Mouse (Mus musculus) forebrain, embryonic 14.5 days (tissue): ENCODE measurements around the gene Gm20388. TPM values are rescaled to one million over a fixed set of nuclear protein-coding genes. Genes with fewer than 3 reads are reported as not detected.

Source experiments
- ATAC-seq: fragments of 200-750 bp; cut with Nextera tagmentation; 2 replicates; pipeline ENCODE4 v1.8.0; 2017; ENCODE audit warnings: mild to moderate bottlenecking, moderate library complexity
- DNase-seq: peaks from one replicate; pipeline ENCODE4 v3.0.0-alpha.2; 2015; ENCODE audit warnings: low spot score
- H3K27ac ChIP-seq: fragments of 300-500 bp; sonication (generic); 2 replicates; pipeline ENCODE4 v1.5.1; 2014; ENCODE audit warnings: low read depth, mild to moderate bottlenecking, control low read depth, low read length, moderate library complexity
- H3K27me3 ChIP-seq: fragments of 300-500 bp; sonication (generic); replicated peaks from 2 replicates; pipeline ENCODE4 v1.6.1; 2014; ENCODE audit warnings: low read length, control low read depth, mixed read lengths; ENCODE audit not compliant: control insufficient read depth, insufficient read depth
- H3K36me3 ChIP-seq: fragments of 300-500 bp; sonication (generic); 2 replicates; pipeline ENCODE4 v1.6.1; 2014; ENCODE audit warnings: low read length, control low read depth; ENCODE audit not compliant: control insufficient read depth, insufficient read depth
- H3K4me1 ChIP-seq: fragments of 300-500 bp; sonication (generic); 2 replicates; pipeline ENCODE4 v1.6.1; 2014; ENCODE audit warnings: antibody characterized with exemption, low read length, control low read depth; ENCODE audit not compliant: control insufficient read depth, insufficient read depth
- H3K4me2 ChIP-seq: fragments of 300-500 bp; sonication (generic); 2 replicates; pipeline ENCODE4 v1.6.1; 2014; ENCODE audit warnings: mild to moderate bottlenecking, control low read depth, low read length
- H3K4me3 ChIP-seq: fragments of 300-500 bp; sonication (generic); 2 replicates; pipeline ENCODE4 v1.5.1; 2014; ENCODE audit warnings: low read depth, low read length, control low read depth
- H3K9ac ChIP-seq: fragments of 300-500 bp; sonication (generic); 2 replicates; pipeline ENCODE4 v1.6.1; 2014; ENCODE audit warnings: mild to moderate bottlenecking, low read length, control low read depth, moderate library complexity
- H3K9me3 ChIP-seq: fragments of 300-500 bp; sonication (generic); replicated peaks from 2 replicates; pipeline ENCODE4 v1.6.1; 2016; ENCODE audit warnings: low read length, control low read depth, mixed read lengths; ENCODE audit not compliant: control insufficient read depth
- WGBS: fragments of 180-500 bp; shearing (Covaris S2); extraction: QIAGEN DNeasy Blood & Tissue Kit; methylation state at CpG from one replicate; pipeline ENCODE4 v1.1.7; 2014; 5-methylcytosine and 5-hydroxymethylcytosine counted together
- polyA plus RNA-seq: library from polyadenylated mRNA; unstranded; fragments of >200 nt; fragmentation: Nextera tagmentation; extraction: Ambion mirVana; gene quantifications from 2 replicates; pipeline ENCODE4 v1.2.1, GENCODE M21; 2014

Gene Gm20388
- polyA plus RNA-seq, 1 experiment from 2014 or later, result 7.4 TPM

DNA sequence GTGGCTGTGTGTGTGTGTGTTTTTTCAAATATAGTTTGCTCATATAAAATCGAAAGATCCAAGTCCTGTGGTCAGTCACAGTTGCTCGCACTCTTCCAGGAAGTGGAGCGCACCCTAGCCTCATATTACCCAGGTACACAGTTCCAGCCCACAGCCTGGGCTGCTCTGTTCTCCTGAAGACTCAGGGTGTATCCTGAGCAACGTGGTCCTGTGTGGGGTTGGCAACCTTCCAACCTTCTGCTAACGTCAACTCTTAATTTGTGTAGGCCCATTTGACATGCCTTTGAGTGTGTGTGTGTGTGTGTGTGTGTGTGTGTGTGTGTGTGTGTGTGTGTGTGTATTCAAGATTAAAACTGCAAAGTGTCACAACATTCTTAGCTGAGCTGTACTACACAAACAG is 3786.7 kb downstream of the Gm20388 start:
- WGBS, result 58% methylated on average over 5 of the region's 5 CpGs
- Histone ChIP-seq H3K4me2 (no peak overlapping the region), H3K36me3 (no peaks in the 10 kb centered on the region), H3K9ac (no peak overlapping the region), H3K27ac (no peak overlapping the region), H3K9me3 (no peaks in the 10 kb centered on the region), H3K4me1 (no peaks in the 10 kb centered on the region), H3K27me3 (no peaks in the 10 kb centered on the region), H3K4me3 (no peak overlapping the region)
- DNase-seq (peak; percentile 50), ATAC-seq (no peak)

DNA sequence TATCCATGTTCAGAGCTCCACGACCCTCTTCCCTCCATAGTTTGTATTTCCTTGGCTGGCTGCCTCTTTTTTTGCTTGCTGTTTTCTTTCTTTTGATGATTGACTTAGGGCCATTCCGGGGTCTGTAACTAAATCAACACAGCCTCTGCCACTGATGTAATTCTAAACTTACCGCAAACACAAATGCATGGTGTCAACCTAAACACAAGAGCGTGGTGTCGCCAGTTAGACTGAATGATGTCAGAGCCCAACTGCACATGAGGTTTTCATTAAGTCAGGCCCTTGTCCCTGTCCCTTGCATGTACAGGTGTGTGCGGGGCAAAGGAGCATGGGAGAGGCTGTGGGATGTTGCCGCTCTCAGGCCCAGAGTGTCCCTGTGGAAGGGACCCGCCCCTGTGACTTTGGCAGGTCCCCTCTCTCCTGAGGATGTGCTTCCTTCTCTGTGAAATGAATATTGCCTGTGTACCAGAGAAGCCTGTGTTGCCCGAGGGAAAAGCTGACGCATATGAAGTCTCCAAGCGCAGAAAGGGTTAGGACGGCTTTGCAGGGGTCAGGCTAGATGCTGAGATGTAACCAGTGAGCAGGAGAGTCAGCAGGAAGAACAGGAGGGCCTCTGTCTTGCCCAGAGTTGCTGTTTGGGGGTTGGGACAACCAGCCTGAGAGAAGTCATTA is 3789.9 kb downstream of the Gm20388 start:
- Histone ChIP-seq H3K4me1 (no peaks in the 10 kb centered on the region), H3K4me2 (no peak overlapping the region), H3K4me3 (no peak overlapping the region), H3K27me3 (no peaks in the 10 kb centered on the region), H3K27ac (no peak overlapping the region), H3K9me3 (no peaks in the 10 kb centered on the region), H3K9ac (no peak overlapping the region), H3K36me3 (no peaks in the 10 kb centered on the region)
- DNase-seq (no peak), ATAC-seq (no peak)
- WGBS, result 75% methylated on average over 12 of the region's 12 CpGs

DNA sequence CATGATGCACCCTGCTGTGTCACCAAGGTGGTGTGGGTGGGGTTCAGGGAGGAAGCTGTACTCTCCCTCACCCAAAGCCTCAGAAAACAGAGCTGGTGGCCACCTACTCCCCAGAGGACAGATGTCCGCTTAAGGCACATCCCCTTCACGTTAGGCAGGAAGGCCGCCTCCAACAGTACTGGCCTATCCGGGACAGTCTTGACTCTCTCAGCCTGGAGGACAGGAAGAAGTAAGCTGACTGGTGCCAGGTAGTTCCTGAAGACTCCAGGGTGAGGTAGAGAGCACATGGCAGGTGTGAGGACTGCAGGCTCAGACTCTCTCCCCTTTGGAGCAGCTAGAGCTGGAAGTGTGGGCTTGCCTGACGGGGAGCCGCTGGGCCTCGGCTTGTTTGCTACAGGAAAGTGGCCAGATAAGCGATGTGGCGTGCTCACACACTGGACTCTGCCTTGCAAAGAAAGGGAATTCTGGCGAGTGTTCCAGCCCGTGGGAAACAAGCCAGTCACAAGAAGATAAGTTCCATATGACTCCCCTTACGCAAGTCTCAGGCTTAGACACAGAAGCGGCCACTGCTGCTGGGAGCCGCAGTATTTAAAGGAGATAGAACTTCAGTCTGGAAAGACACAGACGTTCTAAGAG is 3791.4 kb downstream of the Gm20388 start:
- H3K4me1 ChIP-seq, result no peaks in the 10 kb centered on the region
- H3K4me3 ChIP-seq, result no peak overlapping the region
- no peak overlapping the region for H3K4me2 ChIP-seq
- H3K9me3 ChIP-seq, result no peaks in the 10 kb centered on the region
- DNase-seq (no peak), ATAC-seq (no peak)
- no peaks in the 10 kb centered on the region for H3K36me3 ChIP-seq
- H3K27ac ChIP-seq, result no peak overlapping the region
- WGBS, result 74% methylated on average over 15 of the region's 15 CpGs
- H3K9ac ChIP-seq, result no peak overlapping the region
- no peaks in the 10 kb centered on the region for H3K27me3 ChIP-seq

DNA sequence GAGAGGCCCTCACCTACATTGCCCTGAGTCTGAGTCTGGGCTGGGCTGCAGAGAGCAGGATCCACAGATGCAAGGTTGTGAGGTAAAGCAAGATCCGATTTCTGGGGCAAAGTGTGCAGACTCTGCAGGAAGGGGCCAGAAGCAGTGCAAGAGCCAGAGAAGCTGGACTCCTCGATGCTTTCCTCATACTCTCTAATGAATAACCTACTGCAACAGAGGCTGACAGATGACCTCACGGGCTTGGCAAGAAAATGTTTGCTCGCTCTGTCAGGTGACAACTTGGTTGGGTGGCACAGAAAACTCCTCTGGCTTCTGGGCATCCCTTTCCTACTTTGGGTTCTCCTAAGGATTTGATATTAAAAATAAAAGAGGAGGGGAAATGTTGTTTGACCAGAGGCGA is 3794.7 kb downstream of the Gm20388 start:
- Histone ChIP-seq H3K9me3 (no peaks in the 10 kb centered on the region), H3K36me3 (no peaks in the 10 kb centered on the region), H3K4me1 (no peaks in the 10 kb centered on the region), H3K4me2 (no peak overlapping the region), H3K27me3 (no peaks in the 10 kb centered on the region), H3K4me3 (no peak overlapping the region), H3K27ac (no peak overlapping the region), H3K9ac (no peak overlapping the region)
- DNase-seq, result no peak
- ATAC-seq, result no peak
- 83% methylated on average over 5 of the region's 5 CpGs for WGBS

DNA sequence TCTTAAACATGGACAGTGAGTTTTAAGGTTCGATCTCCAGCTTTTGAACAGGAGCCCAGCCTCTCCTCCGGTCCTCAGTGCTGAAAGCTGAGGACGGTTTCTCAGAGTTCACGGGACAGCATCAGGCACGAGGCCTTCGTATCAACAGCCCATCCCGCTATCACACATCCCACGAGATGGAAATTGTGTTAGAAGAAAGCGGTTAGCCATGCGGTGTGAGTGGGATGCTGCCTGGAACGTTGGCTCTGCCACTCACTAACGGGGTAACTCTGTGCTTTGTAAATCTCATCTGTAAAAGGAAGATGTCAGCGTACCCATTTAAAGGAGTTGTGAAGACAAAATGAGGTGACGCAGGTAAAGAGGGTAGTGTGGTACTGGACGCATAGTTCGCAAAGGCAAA is 3796.5 kb downstream of the Gm20388 start:
- Histone ChIP-seq H3K4me3 (no peak overlapping the region), H3K9ac (no peak overlapping the region), H3K9me3 (no peaks in the 10 kb centered on the region), H3K36me3 (no peaks in the 10 kb centered on the region), H3K27me3 (no peaks in the 10 kb centered on the region), H3K4me2 (no peak overlapping the region), H3K4me1 (no peaks in the 10 kb centered on the region), H3K27ac (no peak overlapping the region)
- no peak for DNase-seq
- no peak for ATAC-seq
- 86% methylated on average over 16 of the region's 16 CpGs for WGBS

DNA sequence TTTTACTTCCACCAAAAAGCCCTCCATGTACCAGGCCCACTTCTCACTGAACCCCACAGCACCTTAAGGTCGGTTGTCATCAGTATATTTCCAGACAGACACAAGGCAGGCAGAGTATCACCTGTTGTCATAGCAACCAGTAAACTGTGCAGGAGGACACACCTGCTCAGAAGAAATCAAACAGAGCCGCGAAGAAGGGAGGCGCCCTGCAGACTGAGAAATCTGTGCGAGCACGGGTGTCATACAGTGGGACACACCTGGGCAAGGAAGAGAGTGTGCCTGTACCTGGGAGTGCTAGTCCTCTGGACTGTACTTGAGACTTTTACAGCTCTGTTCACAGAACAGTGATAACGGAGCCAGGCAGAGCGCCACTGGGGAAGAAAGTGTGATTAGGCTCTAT is 3798.1 kb downstream of the Gm20388 start:
- Histone ChIP-seq H3K9me3 (no peaks in the 10 kb centered on the region), H3K27ac (no peak overlapping the region), H3K4me2 (no peak overlapping the region), H3K36me3 (no peaks in the 10 kb centered on the region), H3K4me1 (no peaks in the 10 kb centered on the region), H3K9ac (no peak overlapping the region), H3K27me3 (no peaks in the 10 kb centered on the region), H3K4me3 (no peak overlapping the region)
- ATAC-seq (no peak), DNase-seq (no peak)
- WGBS, result 83% methylated on average over 8 of the region's 8 CpGs

DNA sequence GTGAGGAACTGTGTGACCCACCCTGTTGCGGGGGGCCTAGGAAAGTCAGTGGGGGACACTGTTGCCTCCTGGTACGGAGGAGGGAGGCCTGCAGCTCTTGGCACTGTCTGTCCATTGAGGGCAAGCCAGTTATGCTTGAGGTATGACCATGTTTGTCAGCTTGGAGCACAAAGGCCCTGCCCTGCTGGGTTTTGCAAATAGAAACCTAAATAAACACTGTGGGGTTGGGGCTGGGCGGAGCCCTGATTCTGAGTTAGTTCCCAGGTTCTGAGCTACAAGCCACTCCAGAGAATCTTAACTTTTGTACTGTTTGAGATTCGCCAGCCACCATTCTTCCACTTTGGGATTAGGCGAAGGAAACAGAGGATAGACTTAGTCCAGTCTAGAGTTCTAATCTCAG is 3799.7 kb downstream of the Gm20388 start:
- H3K27me3 ChIP-seq, result no peaks in the 10 kb centered on the region
- H3K4me3 ChIP-seq, result no peak overlapping the region
- DNase-seq, result no peak
- no peak overlapping the region for H3K4me2 ChIP-seq
- no peak overlapping the region for H3K9ac ChIP-seq
- 80% methylated on average over 5 of the region's 5 CpGs for WGBS
- H3K4me1 ChIP-seq, result no peaks in the 10 kb centered on the region
- no peak overlapping the region for H3K27ac ChIP-seq
- no peaks in the 10 kb centered on the region for H3K36me3 ChIP-seq
- H3K9me3 ChIP-seq, result no peaks in the 10 kb centered on the region
- ATAC-seq, result no peak

DNA sequence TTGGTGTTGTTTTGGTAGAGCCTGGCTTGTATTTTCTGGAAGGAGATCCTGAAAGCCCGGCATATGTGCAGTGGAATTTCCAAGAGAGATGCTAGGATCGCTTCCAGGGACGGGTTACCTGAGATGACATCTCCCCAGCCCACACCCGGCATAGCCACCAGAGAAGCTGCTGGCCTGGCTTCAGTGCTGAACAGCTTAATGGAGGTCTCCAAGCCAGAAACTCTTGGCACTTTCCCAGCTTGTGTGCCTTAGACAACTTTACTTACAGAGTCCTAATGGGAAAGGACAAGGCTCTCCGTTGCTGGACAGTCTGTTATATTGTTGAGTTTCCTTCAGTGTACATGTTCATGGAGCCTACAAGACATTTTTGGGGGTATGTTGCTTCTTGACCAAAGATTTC is 3803.8 kb downstream of the Gm20388 start:
- no peaks in the 10 kb centered on the region for H3K9me3 ChIP-seq
- ATAC-seq, result no peak
- no peak overlapping the region for H3K27ac ChIP-seq
- H3K4me2 ChIP-seq, result no peak overlapping the region
- H3K4me3 ChIP-seq, result no peak overlapping the region
- H3K4me1 ChIP-seq, result 0 out of 2 replicates have a peak, but pooled peaks cover 5% of the 10 kb centered on the region
- no peak for DNase-seq
- no peaks in the 10 kb centered on the region for H3K27me3 ChIP-seq
- WGBS, result 95% methylated on average over 5 of the region's 5 CpGs
- no peak overlapping the region for H3K9ac ChIP-seq
- H3K36me3 ChIP-seq, result no peaks in the 10 kb centered on the region

DNA sequence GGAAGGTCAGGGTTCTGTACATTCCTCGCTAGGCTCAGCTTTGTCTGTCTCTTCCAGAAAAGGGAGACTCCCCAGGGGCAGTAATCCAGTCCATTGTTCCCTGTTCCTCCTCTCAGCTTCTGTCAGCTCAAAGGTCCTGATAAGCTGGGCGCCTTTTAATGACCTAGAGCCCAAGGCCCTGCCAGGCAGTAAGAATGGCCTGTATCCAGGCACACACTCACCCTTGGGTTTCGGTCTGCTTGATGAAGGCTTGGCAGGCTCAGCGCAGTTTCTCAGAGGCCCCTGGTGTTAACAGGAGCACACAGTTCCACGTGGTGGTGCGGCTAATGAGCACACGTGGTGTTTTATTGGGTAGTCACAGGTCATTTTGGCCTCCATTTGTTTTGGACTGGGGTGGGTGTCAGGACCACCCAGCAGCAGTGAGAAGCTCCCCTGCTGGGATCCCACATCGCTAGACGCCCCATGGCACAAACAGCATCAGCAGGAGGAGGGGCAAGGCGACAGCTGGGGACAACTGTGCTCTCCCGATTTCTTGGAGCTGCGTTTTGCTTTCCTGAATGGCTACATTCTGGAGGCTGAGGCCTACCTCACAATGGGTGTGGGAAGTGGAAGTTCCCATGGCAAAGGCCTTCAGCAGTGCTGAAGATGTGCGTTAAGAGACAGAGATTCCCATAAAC is 3805.4 kb downstream of the Gm20388 start:
- Histone ChIP-seq H3K9ac (no peak overlapping the region), H3K4me3 (no peak overlapping the region), H3K4me2 (no peak overlapping the region), H3K27me3 (no peaks in the 10 kb centered on the region), H3K36me3 (no peaks in the 10 kb centered on the region), H3K27ac (no peak overlapping the region), H3K9me3 (no peaks in the 10 kb centered on the region), H3K4me1 (peaks cover 15% of the 10 kb centered on the region)
- DNase-seq (peak; percentile 73), ATAC-seq (peak; percentile 82)
- WGBS, result 20% methylated on average over 13 of the region's 13 CpGs
